Mouse (Mus musculus): ENCODE results near the gene Htr6. TPM values are rescaled to one million over a fixed set of nuclear protein-coding genes. Genes with fewer than 3 reads are reported as not detected.

Gene Htr6
- 2.2 and 3.5 TPM in 2 replicates for polyA plus RNA-seq (2021; fragmentation: Nextera tagmentation)
- long read RNA-seq, experiment 1, partial matches to known transcripts = 0 of 1 reads
- long read RNA-seq, experiment 1, other reads (novel, unspliced or antisense) = 0 of 1 reads
- long read RNA-seq, experiment 2, partial matches to known transcripts = 2 of 7 reads
- long read RNA-seq, experiment 2, other reads (novel, unspliced or antisense) = 0 of 7 reads

GRCm38 (mm10) chr4:139075041-139075711 lies at the start of gene Htr6:
Htr6 (minus strand) TSS chr4:139075570.

GRCm38 (mm10) chr4:139092356-139093195 lies 17.2 kb upstream of the Htr6 start, which contains the start of gene Nbl1:
Nbl1 (minus strand) TSS chr4:139092993.

Other genes starting within 250 kb of the Htr6 start
- gene Pla2g5, start 212.1 kb downstream of the Htr6 start, polyA plus RNA-seq (2021; fragmentation: Nextera tagmentation) = 1.9 TPM in 1 of 2 replicates, not detected in the other
- not detected in 2 replicates for gene Gm13030, start 201.6 kb downstream of the Htr6 start, polyA plus RNA-seq (2021; fragmentation: Nextera tagmentation)
- not detected in 2 replicates for gene Pla2g2e, start 197.6 kb downstream of the Htr6 start, polyA plus RNA-seq (2021; fragmentation: Nextera tagmentation)
- 1.5 and 2.2 TPM in 2 replicates for gene Otud3, start 161.6 kb downstream of the Htr6 start, polyA plus RNA-seq (2021; fragmentation: Nextera tagmentation)
- not detected in 2 replicates for gene Rnf186, start 108.5 kb downstream of the Htr6 start, polyA plus RNA-seq (2021; fragmentation: Nextera tagmentation)
- gene Tmco4, start 102.7 kb downstream of the Htr6 start, polyA plus RNA-seq (2021; fragmentation: Nextera tagmentation) = 1.4 and 3.3 TPM in 2 replicates
- gene Nbl1, start 17.4 kb upstream of the Htr6 start, polyA plus RNA-seq (2021; fragmentation: Nextera tagmentation) = 51.3 and 62.1 TPM in 2 replicates
- 649 and 693 TPM in 2 replicates for gene Minos1, start 55.5 kb upstream of the Htr6 start, polyA plus RNA-seq (2021; fragmentation: Nextera tagmentation)
- gene Capzb, start 117.3 kb upstream of the Htr6 start, polyA plus RNA-seq (2021; fragmentation: Nextera tagmentation) = 373 and 408 TPM in 2 replicates
- 6.9 and 7.3 TPM in 2 replicates for gene Pqlc2, start 235.1 kb upstream of the Htr6 start, polyA plus RNA-seq (2021; fragmentation: Nextera tagmentation)
- gene Akr7a5, start 235.2 kb upstream of the Htr6 start, polyA plus RNA-seq (2021; fragmentation: Nextera tagmentation) = 59.9 and 69.9 TPM in 2 replicates